Comparison of ENCODE assay signal across 21 mouse cellular contexts in genomic region chr6:84050238-84050637, GRCm38 (mm10). TPM values are rescaled to one million over a fixed set of nuclear protein-coding genes. Genes with fewer than 3 reads are reported as not detected.
A peak's percentile ranks its signal among the peaks of the same experiment; 100 is the strongest.
DNase-seq lines count a peak whose midpoint lies in the region; ATAC-seq and TF ChIP-seq lines count a peak whose summit lies in the region.
"Had no signal": no experiment of that assay in that cellular context is flagged by ENCODE, and none has a peak within 500 bp of the region (broad histone marks: within the 10 kb centered on the region; RNA-seq: fewer than 3 reads in every experiment).

No protein-coding gene starts in this region.

- ATAC-seq in hindbrain, embryonic 14.5 days (ENCODE audit: low FRiP score), result no peak
- ATAC-seq in midbrain, embryonic 14.5 days (ENCODE audit: low FRiP score, low TSS enrichment), result no peak
- ATAC-seq: forebrain, embryonic 16.5 days; intestine, embryonic 15.5 days had no signal

- intact Hi-C loops in gastrocnemius, adult 2 months (cut with DNase I), result no loop called here

- peaks cover 8% of the 10 kb centered on the region; the same call in 1 of the 2 replicates for H3K4me1 ChIP-seq in hindbrain, embryonic 10.5 days (replicated peaks)
- H3K4me1 ChIP-seq in hindbrain, embryonic 14.5 days (replicated peaks; ENCODE audit: control insufficient read depth, insufficient read depth, low read length), result no peaks in the 10 kb centered on the region
- 0 out of 2 replicates have a peak, but pooled peaks cover 6% of the 10 kb centered on the region for H3K4me1 ChIP-seq in embryonic facial prominence, embryonic 10.5 days
- H3K4me1 ChIP-seq in midbrain, embryonic 14.5 days (ENCODE audit: control insufficient read depth, insufficient read depth, low read length), result no peaks in the 10 kb centered on the region
- H3K4me1 ChIP-seq: hindbrain, embryonic 13.5 days; intestine, embryonic 15.5 days had no signal

- H3K9ac ChIP-seq in hindbrain, embryonic 14.5 days, result no peak overlapping the region
- H3K9ac ChIP-seq in midbrain, embryonic 14.5 days (replicated peaks; ENCODE audit: low read length), result no peak overlapping the region
- H3K9ac ChIP-seq: forebrain, embryonic 12.5 days; hindbrain, embryonic 13.5 days; intestine, embryonic 15.5 days had no signal

- H3K9me3 ChIP-seq in hindbrain, embryonic 10.5 days, result no peaks in the 10 kb centered on the region
- H3K9me3 ChIP-seq in hindbrain, embryonic 14.5 days (ENCODE audit: control insufficient read depth, low read length), result no peaks in the 10 kb centered on the region
- no peaks in the 10 kb centered on the region for H3K9me3 ChIP-seq in embryonic facial prominence, embryonic 10.5 days
- no peaks in the 10 kb centered on the region for H3K9me3 ChIP-seq in midbrain, embryonic 14.5 days (ENCODE audit: control insufficient read depth, low read length)
- H3K9me3 ChIP-seq: forebrain, embryonic 12.5 days; hindbrain, embryonic 13.5 days; intestine, embryonic 15.5 days had no signal

- WGBS in hindbrain, embryonic 10.5 days, result 92% methylated on average over 4 of the region's 4 CpGs
- WGBS in hindbrain, embryonic 14.5 days, result 94% methylated on average over 4 of the region's 4 CpGs
- WGBS in embryonic facial prominence, embryonic 10.5 days, result 88% methylated on average over 4 of the region's 4 CpGs
- 94% methylated on average over 4 of the region's 4 CpGs for WGBS in midbrain, embryonic 14.5 days

- peak overlapping the region; percentile 68 for H3K27ac ChIP-seq in gastrocnemius, adult 2 months
- peak overlapping the region; percentile 29; the same call in 1 of the 2 replicates for H3K27ac ChIP-seq in hindbrain, embryonic 10.5 days
- no peak overlapping the region for H3K27ac ChIP-seq in hindbrain, embryonic 14.5 days
- H3K27ac ChIP-seq in embryonic facial prominence, embryonic 10.5 days (replicated peaks), result peak overlapping the region; percentile 19; the same call in 1 of the 2 replicates
- no peak overlapping the region for H3K27ac ChIP-seq in midbrain, embryonic 14.5 days (replicated peaks; ENCODE audit: low read depth, low read length)
- H3K27ac ChIP-seq: forebrain, embryonic 12.5 days; hindbrain, embryonic 13.5 days; intestine, embryonic 15.5 days had no signal

- DNase-seq in gastrocnemius, adult 2 months, result no peak
- no peak for DNase-seq in gastrocnemius, postnatal 25 days
- no peak for DNase-seq in hindbrain, embryonic 10.5 days (ENCODE audit: low spot score)
- no peak for DNase-seq in hindbrain, embryonic 14.5 days (ENCODE audit: low spot score)
- DNase-seq in embryonic facial prominence, embryonic 10.5 days (ENCODE audit: low spot score), result no peak
- DNase-seq in urinary bladder, postnatal 36 days (ENCODE audit: low spot score in 2 of 2), result no peak
- DNase-seq in midbrain, embryonic 14.5 days, result no peak
- DNase-seq: adrenal gland, postnatal 10 days; cerebellum, adult 18-20 months; cerebellum, adult 9-11 months; cerebellum, postnatal 36 days; gastrocnemius, postnatal 14 days; heart, postnatal 36 days; kidney, adult 2 months had no signal

- TF ChIP-seq CTCF in gastrocnemius, adult 2 months (IDR thresholded peaks at IDR 0.05), result no peak

- H3K27me3 ChIP-seq in hindbrain, embryonic 10.5 days (ENCODE audit: insufficient read depth, poor library complexity, severe bottlenecking), result no peaks in the 10 kb centered on the region
- H3K27me3 ChIP-seq in hindbrain, embryonic 14.5 days (ENCODE audit: control insufficient read depth, insufficient read depth, low read length), result no peaks in the 10 kb centered on the region
- no peaks in the 10 kb centered on the region for H3K27me3 ChIP-seq in embryonic facial prominence, embryonic 10.5 days (replicated peaks; ENCODE audit: low read depth, poor library complexity, severe bottlenecking)
- H3K27me3 ChIP-seq in midbrain, embryonic 14.5 days (ENCODE audit: control insufficient read depth, insufficient read depth, low read length), result no peaks in the 10 kb centered on the region
- H3K27me3 ChIP-seq: forebrain, embryonic 12.5 days; hindbrain, embryonic 13.5 days; intestine, embryonic 15.5 days had no signal

- H3K4me2 ChIP-seq in hindbrain, embryonic 14.5 days (replicated peaks), result no peak overlapping the region
- no peak overlapping the region for H3K4me2 ChIP-seq in midbrain, embryonic 14.5 days (ENCODE audit: low read length)
- H3K4me2 ChIP-seq: forebrain, embryonic 12.5 days; hindbrain, embryonic 13.5 days; intestine, embryonic 15.5 days had no signal

- no peaks in the 10 kb centered on the region for H3K36me3 ChIP-seq in hindbrain, embryonic 10.5 days
- no peaks in the 10 kb centered on the region for H3K36me3 ChIP-seq in hindbrain, embryonic 14.5 days (replicated peaks; ENCODE audit: control insufficient read depth, insufficient read depth)
- no peaks in the 10 kb centered on the region for H3K36me3 ChIP-seq in embryonic facial prominence, embryonic 10.5 days (replicated peaks)
- H3K36me3 ChIP-seq in midbrain, embryonic 14.5 days (ENCODE audit: control insufficient read depth, insufficient read depth, low read length), result no peaks in the 10 kb centered on the region
- H3K36me3 ChIP-seq: forebrain, embryonic 12.5 days; hindbrain, embryonic 13.5 days; intestine, embryonic 15.5 days had no signal

- H3K4me3 ChIP-seq in gastrocnemius, adult 2 months, result no peak overlapping the region
- no peak overlapping the region for H3K4me3 ChIP-seq in hindbrain, embryonic 10.5 days
- no peak overlapping the region for H3K4me3 ChIP-seq in hindbrain, embryonic 14.5 days (replicated peaks; ENCODE audit: low read length)
- no peak overlapping the region for H3K4me3 ChIP-seq in embryonic facial prominence, embryonic 10.5 days
- H3K4me3 ChIP-seq in midbrain, embryonic 14.5 days (replicated peaks; ENCODE audit: low read depth, low read length), result no peak overlapping the region
- H3K4me3 ChIP-seq: erythroblast, embryonic 14.5 days; forebrain, embryonic 12.5 days; hindbrain, embryonic 13.5 days; intestine, embryonic 15.5 days had no signal

RNA-seq across cellular contexts. Expression of gene Dysf, which starts 41.8 kb away (rescaled TPM):
- total RNA-seq in gastrocnemius, adult 2 months (2021), result 10 to 100 TPM; 70.1 to 76.4 TPM
- 10 to 100 TPM; 84.4 to 99.3 TPM for total RNA-seq in gastrocnemius, postnatal 25 days (2021)
- 5.0 and 5.4 TPM in 2 replicates for polyA plus RNA-seq in hindbrain, embryonic 10.5 days (2016; fragmentation: Nextera tagmentation; extraction: Ambion mirVana)
- polyA plus RNA-seq in hindbrain, embryonic 14.5 days (2014; fragmentation: Nextera tagmentation; extraction: Ambion mirVana), result 3.3 TPM in 2 replicates
- 5.4 and 6.0 TPM in 2 replicates for polyA plus RNA-seq in embryonic facial prominence, embryonic 10.5 days (2016; fragmentation: Nextera tagmentation; extraction: Ambion mirVana)
- polyA plus RNA-seq in midbrain, embryonic 14.5 days (2014; fragmentation: Nextera tagmentation; extraction: Ambion mirVana), result 1.3 and 2.9 TPM in 2 replicates
- total RNA-seq: granulocyte monocyte progenitor cell, adult 5-6 weeks; MEL had no signal

Comparison
In these comparisons a context has a peak if more than half of its experiments do, and no peak if none do; other contexts are left out.
1. H3K27ac ChIP-seq: peak in gastrocnemius, adult 2 months (single experiment), hindbrain, embryonic 10.5 days (single experiment) and embryonic facial prominence, embryonic 10.5 days (single experiment); none in hindbrain, embryonic 14.5 days (single experiment) and midbrain, embryonic 14.5 days (single experiment).